Mouse (Mus musculus) heart, postnatal 36 days (tissue): ENCODE measurements around the gene Avpi1. TPM values are rescaled to one million over a fixed set of nuclear protein-coding genes. Genes with fewer than 3 reads are reported as not detected.
"Not testable (repeated sequence)": the region's sequence is repeated elsewhere in the genome, so short reads cannot be mapped to it uniquely, and the experiment has no call there.

ENCODE experiments used
- DNase-seq, 2 experiments: peaks; one replicate each; pipeline ENCODE4 v3.0.0; 2021 to 2022
- intact Hi-C: fragments of 180-260 bp; cut with DNase I; formaldehyde crosslinking; loops from one replicate; pipeline ENCODE4 v1.15.1; 2025
- total RNA-seq, 2 experiments: library from RNA; stranded (reverse); gene quantifications; 2 replicates each; pipeline ENCODE4 v1.2.3; 2021

The Avpi1 gene
- total RNA-seq, 2 experiments from 2014 or later, result 11.0 to 11.3 TPM

DNA sequence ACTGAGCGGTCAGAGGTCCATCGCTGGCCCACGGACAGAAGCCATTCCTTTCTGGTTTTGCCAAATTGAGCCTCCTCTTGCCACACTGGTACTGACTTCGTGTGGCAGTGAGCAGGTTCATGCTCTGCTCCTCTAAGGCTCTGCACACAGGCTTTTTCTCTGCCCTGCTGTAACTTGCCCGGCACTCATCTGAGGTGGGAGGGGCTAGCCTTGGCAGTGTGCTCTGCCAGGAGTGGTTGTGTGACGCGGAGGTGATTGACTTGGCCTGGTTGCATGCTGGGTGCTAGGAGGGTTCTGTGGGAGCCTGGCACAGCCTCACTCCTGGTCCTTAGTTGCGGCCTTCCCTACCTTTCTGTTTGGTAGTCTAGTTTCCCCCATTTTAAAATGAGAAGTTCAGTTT is 8.4 kb downstream of the Avpi1 start:
- DNase-seq, result no peak
- intact Hi-C loops, result no loop called here

DNA sequence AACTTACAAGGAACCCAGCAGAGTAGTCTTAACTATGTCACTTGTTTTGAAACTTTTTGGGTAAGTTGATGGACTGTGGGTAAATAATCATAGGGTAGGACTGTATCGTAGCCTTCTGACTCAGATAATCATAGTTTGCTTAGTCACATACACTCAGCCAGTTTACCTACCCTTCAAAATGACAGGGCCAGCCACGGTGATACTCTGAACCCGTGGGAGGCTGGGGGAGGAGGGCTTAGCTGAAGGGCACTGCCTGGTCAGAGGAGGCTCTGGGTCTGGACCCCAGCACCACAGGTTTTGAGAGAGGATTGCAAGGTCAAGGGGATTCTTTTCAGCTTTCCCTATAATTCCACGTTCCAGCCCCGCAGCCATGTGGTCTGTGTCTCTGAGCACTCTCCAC is 10.3 kb downstream of the Avpi1 start:
- no peak for DNase-seq
- intact Hi-C loops, result no loop called here

DNA sequence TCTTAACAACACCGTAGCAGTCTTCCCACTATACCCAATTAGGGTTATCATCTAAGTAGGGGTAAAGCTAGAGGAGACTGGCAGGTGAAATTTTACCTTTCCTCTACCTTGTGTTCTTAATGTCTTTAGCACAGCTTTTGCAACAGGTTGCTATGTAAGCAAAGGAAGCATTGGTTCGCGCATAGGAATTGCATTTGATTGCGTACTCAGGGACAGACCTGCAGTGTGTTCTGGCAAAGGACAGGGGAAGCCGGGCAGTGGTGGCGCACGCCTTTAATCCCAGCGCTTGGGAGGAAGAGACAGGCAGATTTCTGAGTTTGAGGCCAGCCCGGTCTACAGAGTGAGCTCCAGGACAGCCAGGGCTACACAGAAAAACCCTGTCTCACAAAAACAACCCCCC is 10.7 kb downstream of the Avpi1 start:
- DNase-seq, result no peak
- intact Hi-C loops, result no loop called here

GRCm38 (mm10) chr19:42115783-42116335 is 13.0 kb downstream of the Avpi1 start:
- DNase-seq, result no peak
- intact Hi-C loops, result no loop called here

DNA sequence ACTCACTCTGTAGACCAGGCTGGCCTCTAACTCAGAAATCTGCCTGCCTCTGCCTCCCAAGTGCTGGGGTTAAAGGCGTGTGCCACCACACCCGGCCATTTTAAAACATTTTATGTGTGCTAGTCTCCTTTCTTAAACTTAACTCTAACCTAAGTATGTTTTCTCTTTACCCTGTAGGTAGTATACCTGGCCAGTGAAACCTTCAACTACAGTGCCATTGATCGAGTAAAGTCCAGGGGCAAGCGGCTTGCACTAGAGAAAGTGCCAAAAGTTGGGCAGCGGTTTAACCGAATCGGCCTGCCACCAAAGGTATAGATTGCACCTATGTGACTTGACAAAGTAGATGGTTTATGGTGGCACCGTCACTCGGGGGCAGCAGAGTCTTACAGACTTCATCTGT is 24.2 kb downstream of the Avpi1 start:
- DNase-seq, result no peak
- intact Hi-C loops, result no loop called here

DNA sequence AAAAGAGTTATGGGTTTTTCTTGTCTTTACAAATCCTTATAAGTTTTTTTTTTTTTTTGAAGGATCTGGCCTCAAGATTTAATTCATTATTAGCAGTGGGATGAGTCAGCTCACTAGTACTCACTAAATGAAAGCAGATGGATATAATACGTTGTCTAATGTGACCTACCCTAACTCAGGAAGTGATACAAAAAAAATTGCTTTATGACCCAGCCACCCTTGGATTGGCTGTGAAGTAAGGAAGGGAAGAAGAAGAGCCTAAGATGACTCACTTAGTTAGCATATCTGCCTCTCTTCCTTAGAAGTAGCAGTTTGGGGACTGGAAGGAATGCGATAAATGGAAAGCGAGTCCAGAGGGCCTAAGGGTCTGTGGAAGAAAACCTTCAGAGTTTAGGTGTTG is 29.5 kb downstream of the Avpi1 start:
- DNase-seq, result no peak
- intact Hi-C loops, result no loop called here

DNA sequence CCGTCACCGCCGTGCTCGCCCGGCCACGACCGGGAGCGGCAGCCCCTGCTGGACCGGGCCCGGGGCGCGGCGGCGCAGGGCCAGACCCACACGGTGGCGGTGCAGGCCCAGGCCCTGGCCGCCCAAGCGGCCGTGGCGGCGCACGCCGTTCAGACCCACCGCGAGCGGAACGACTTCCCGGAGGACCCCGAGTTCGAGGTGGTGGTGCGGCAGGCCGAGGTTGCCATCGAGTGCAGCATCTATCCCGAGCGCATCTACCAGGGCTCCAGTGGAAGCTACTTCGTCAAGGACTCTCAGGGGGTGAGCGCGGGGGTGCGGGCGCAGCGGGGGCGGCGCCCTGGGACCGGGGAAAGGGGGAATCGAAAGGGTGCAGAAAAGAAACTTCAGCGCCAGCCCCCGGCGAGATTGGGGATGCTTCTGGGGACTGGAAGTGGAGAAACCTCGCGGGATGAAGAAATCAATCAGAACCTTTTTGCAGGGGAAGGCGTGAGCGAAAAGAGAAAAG is 38.2 kb downstream of the Avpi1 start:
- DNase-seq, result no peak
- intact Hi-C loops, result loop anchor here (2.0 to 5.0 kb wide), 3 partner anchors 38 to 77 kb away; partner anchors contain the start of gene Avpi1

DNA sequence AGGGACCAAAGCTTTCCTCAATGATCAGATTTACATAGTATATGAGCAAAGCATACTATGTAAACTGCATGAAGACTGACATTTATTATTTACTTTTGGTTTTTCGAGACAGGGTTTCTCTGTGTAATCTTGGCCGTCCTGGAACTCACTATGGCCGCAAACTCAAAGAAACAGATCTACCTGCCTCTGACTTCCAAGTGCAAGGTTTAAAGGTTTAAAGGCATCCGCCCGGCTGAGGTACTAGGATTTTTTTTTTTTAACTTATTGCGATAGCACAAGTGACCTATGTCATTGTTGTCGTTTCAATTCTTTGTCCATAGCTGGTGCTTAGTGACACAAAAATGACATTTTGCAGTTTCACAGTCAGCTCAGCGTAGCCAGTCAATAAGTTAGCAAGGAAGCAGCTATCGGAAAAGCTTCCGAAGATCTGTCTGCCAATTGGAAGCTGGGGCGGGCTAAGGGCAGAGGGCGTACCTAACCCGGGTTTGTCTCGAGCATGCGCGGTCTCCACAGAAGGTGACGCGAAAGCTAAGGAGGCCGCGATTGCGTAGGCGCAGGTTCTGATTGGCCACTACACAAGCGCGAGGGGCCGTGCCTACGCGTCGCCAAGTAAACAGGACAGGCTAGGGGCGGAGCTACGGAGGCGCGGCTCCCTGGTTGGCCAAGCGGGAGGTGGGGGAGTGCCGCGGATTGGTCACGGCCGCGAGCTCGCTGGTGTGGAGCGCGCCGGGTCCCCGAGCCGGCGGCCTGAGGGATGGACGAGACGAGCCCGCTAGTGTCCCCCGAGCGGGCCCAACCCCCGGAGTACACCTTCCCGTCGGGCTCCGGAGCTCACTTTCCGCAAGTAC is 38.9 kb downstream of the Avpi1 start, which contains the start of gene Pi4k2a:
Pi4k2a (plus strand) TSS at position 723 of the 848 bp plus-strand sequence.
- DNase-seq, result peak; percentile 96 to 97
- intact Hi-C loops, result loop anchor here (2.0 to 5.0 kb wide), 4 partner anchors 39 to 113 kb away; partner anchors contain the start of gene Avpi1

DNA sequence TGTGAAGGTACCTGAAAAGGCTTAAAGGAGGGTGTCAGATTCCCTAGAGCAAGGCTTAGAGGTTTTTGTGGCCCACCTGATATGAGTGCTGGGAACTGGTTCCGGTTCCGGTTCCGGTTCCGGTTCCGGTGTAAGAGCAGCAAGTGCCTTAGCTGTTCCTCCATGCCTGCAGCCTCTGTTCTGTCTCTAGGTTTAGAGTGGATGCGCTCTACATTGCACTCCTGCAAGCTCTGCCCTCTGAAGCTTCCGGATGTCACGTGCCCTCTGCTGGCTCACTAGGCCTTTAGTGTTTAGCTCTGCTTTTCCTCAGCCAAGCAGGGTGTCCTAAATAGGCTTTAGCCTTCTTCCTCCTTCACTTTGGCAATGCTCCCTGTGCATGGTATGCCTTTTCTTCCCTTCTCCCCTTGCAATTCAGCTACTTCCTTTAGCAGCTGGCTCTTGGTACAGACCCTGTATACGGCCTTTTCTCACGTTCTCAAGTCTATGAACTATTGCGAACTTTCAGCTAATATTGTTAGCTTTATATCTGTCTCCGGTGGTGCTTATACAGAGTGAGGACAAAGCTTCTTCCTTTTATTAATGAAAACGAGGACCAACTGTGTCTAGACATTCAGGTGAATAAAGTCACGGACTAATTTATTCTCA is 39.6 kb downstream of the Avpi1 start:
- peak; percentile 62 for DNase-seq
- intact Hi-C loops, result loop anchor here (5.0 kb wide), 1 partner anchor 112 kb away; no protein-coding TSS in a partner anchor

- intact Hi-C loops, result loop anchor here (5.0 kb wide), 1 partner anchor 109 kb away; no protein-coding TSS in a partner anchor
- DNase-seq, result peak; percentile 54
Measured at GRCm38 (mm10) chr19:42086166-42086565, 42.7 kb downstream of the Avpi1 start, which contains the start of gene Morn4. Gene Morn4, minus strand, starts transcription at chr19:42086357.

- intact Hi-C loops, result loop anchor here (5.0 kb wide), 1 partner anchor 108 kb away; no protein-coding TSS in a partner anchor
- no peak for DNase-seq
Measured at GRCm38 (mm10) chr19:42085690-42086089, 43.2 kb downstream of the Avpi1 start.

DNA sequence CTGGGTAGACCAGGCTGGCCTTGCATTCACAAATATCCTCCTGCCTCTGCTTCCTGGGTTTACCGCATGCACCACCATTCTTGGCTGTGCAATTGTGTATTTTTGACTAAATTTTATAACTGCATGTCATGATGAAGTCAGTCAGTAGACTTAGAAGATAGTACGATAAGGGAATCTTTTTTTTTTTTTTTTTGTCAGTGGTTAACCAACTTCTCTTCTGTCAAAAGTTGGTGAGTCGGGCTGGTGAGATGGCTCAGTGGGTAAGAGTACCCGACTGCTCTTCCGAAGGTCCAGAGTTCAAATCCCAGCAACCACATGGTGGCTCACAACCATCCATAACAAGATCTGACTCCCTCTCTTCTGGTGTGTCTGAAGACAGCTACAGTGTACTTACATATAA is 47.2 kb downstream of the Avpi1 start:
- intact Hi-C loops, DNase-seq: not testable (repeated sequence)

GRCm38 (mm10) chr19:42080469-42080868 is 48.4 kb downstream of the Avpi1 start:
- intact Hi-C loops, result no loop called here
- DNase-seq, result no peak

DNA sequence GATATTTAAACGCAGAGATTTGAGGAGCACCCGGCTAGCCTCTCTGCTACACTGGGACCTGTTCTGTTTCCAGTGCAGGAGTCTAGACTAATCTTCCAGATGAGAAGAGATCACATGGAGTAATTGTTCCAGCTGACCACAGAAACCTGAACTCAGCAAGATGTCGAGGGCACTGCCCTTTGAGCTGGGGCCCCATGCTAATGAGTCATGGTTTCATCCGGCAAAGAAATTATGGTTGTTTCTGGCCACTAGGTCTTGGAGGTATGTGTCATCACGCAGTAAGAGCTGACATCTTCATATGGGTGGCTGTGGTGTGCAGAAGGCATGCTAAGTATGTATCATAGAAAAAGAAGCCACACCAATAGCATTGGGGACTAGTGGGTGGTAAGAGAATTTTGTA is 48.9 kb downstream of the Avpi1 start:
- intact Hi-C loops, result no loop called here
- DNase-seq, result no peak

GRCm38 (mm10) chr19:42079006-42079405 is 49.9 kb downstream of the Avpi1 start:
- DNase-seq, result no peak
- intact Hi-C loops, result no loop called here

GRCm38 (mm10) chr19:42078566-42078965 is 50.3 kb downstream of the Avpi1 start:
- no peak for DNase-seq
- intact Hi-C loops, result no loop called here

DNA sequence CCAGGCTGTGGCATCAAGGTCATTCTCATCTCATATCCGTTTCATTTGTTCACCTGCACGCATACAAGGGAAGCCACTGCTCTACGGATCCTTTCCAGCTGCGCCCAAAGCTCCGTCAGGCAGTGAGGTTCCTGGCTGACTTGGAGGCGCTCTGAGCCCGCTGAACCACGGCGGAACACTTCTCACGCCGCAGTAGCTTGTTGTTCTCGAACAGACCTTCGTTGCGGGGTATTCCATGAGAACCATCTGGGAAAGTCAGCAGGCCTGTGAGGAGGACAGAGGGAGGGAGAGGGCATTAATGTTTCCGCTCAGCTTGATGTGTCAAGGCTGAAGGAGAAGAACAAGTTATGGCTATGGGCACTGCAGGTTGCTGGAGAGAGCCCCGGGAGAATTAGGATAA is 52.9 kb downstream of the Avpi1 start:
- intact Hi-C loops, result no loop called here
- DNase-seq, result no peak

DNA sequence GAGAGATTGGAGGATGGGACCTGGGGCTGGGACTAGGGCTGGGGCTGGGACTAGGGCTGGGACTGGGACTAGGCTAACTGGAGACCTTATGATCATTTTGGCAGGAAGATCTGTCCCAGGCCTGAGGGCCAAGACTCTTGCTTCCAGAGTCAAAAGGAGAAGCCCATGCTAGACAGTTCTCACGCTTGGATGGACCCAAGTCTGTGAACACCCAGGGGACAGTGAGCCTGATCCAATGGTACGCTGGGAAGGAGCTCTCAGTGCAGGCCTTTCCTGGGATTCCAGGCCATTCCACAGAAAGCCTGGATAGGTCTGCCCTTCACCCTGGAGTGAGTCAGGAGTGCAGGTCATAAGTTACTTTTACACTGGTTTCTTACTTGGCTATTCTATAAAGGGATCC is 53.8 kb downstream of the Avpi1 start:
- intact Hi-C loops, result no loop called here
- no peak for DNase-seq
